Mouse (Mus musculus) hindbrain, embryonic 14.5 days (tissue): ENCODE data around the gene Psmc5. TPM values are rescaled to one million over a fixed set of nuclear protein-coding genes. Genes with fewer than 3 reads are reported as not detected.

Experiments used
- polyA plus RNA-seq: library from polyadenylated mRNA; unstranded; fragments of >200 nt; fragmentation: Nextera tagmentation; extraction: Ambion mirVana; gene quantifications from 2 replicates; pipeline ENCODE4 v1.2.1, GENCODE M21; 2014

Gene Psmc5
- polyA plus RNA-seq, 1 experiment from 2014 or later = 287 TPM

Other genes starting within 250 kb of the Psmc5 start
- 2.3 and 2.5 TPM in 2 replicates for gene Kcnh6, start 248.0 kb upstream of the Psmc5 start, polyA plus RNA-seq
- gene Dcaf7, start 219.3 kb upstream of the Psmc5 start, polyA plus RNA-seq = 156 and 176 TPM in 2 replicates
- gene Taco1, start 190.1 kb upstream of the Psmc5 start, polyA plus RNA-seq = 5.0 and 5.9 TPM in 2 replicates
- gene Map3k3, start 171.5 kb upstream of the Psmc5 start, polyA plus RNA-seq = 16.5 and 18.7 TPM in 2 replicates
- gene Gm10840, start 95.3 kb upstream of the Psmc5 start, polyA plus RNA-seq = not detected in 2 replicates
- gene Limd2, start 95.3 kb upstream of the Psmc5 start, polyA plus RNA-seq = 140 and 158 TPM in 2 replicates
- 27.4 and 30.1 TPM in 2 replicates for gene Strada, start 54.0 kb upstream of the Psmc5 start, polyA plus RNA-seq
- gene Ccdc47, start 39.8 kb upstream of the Psmc5 start, polyA plus RNA-seq = 76.6 and 94.5 TPM in 2 replicates
- 78.0 and 82.2 TPM in 2 replicates for gene Ddx42, start 39.2 kb upstream of the Psmc5 start, polyA plus RNA-seq
- 31.4 and 31.9 TPM in 2 replicates for gene Ftsj3, start 75 bp upstream of the Psmc5 start, polyA plus RNA-seq
- 12.8 and 16.8 TPM in 2 replicates for gene Smarcd2, start 16.8 kb downstream of the Psmc5 start, polyA plus RNA-seq
- gene Tcam1, start 20.5 kb downstream of the Psmc5 start, polyA plus RNA-seq = 0.08 and 0.43 TPM in 2 replicates
- gene Gh, start 45.7 kb downstream of the Psmc5 start, polyA plus RNA-seq = not detected in 2 replicates
- 0.86 and 0.92 TPM in 2 replicates for gene Cd79b, start 58.6 kb downstream of the Psmc5 start, polyA plus RNA-seq
- not detected in 2 replicates for gene Scn4a, start 97.1 kb downstream of the Psmc5 start, polyA plus RNA-seq
- not detected in 2 replicates for gene Prr29, start 109.3 kb downstream of the Psmc5 start, polyA plus RNA-seq
- 13.6 and 18.6 TPM in 2 replicates for gene Icam2, start 131.9 kb downstream of the Psmc5 start, polyA plus RNA-seq
- 5.0 and 7.2 TPM in 2 replicates for gene Ern1, start 231.7 kb downstream of the Psmc5 start, polyA plus RNA-seq